Mouse (Mus musculus): ENCODE data around the gene Birc6. TPM values are rescaled to one million over a fixed set of nuclear protein-coding genes. Genes with fewer than 3 reads are reported as not detected.

The Birc6 gene
- total and polyA plus RNA-seq, 2 experiments: 33.2 to 107 TPM

DNA sequence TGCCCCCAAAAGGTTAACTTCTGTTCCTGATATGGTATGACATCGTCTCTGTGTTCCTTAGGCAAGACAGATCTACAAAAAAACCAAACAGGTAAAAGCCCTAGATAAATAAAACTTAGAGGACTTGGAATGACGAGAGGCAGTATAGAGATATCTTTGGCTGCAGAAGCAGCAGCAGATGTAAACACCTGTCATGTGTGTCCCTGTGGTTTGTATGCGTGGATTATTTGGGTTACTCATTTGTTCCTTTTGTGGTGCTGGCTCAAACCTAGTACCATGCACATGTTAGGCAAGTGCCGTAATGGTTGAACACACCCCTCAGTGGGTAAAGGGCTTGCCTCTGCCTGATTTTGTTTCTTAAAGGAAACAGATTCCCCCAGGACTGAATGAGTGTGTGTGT is 27.9 kb upstream of the Birc6 start:
- Histone ChIP-seq H3K4me3 (ENCODE audit: insufficient read depth, low read depth, low read length) (no peak overlapping the region), H3K4me1 (ENCODE audit: control insufficient read depth, insufficient read depth, low read length) (no peaks in the 10 kb centered on the region), H3K27me3 (ENCODE audit: control insufficient read depth, insufficient read depth, low read length) (no peaks in the 10 kb centered on the region), H3K9ac (ENCODE audit: low read depth, low read length) (no peak overlapping the region), H3K36me3 (ENCODE audit: control insufficient read depth, insufficient read depth, low read length) (peaks cover 44% of the 10 kb centered on the region), H3K79me2 (ENCODE audit: control insufficient read depth, insufficient read depth, low read length) (no peaks in the 10 kb centered on the region), H3K27ac (replicated peaks; ENCODE audit: insufficient read depth, low read depth, low read length) (no peak overlapping the region)
- 95% methylated on average over 4 of the region's 4 CpGs for WGBS
- DNase-seq (ENCODE audit: extremely low read depth, low read depth, low spot score): no peak
- TF ChIP-seq CTCF (IDR thresholded peaks at IDR 0.05; ENCODE audit: low read depth, low read length) (no peak), POLR2A (IDR thresholded peaks at IDR 0.05; ENCODE audit: extremely low read depth, insufficient read depth, low read length) (no peak)

DNA sequence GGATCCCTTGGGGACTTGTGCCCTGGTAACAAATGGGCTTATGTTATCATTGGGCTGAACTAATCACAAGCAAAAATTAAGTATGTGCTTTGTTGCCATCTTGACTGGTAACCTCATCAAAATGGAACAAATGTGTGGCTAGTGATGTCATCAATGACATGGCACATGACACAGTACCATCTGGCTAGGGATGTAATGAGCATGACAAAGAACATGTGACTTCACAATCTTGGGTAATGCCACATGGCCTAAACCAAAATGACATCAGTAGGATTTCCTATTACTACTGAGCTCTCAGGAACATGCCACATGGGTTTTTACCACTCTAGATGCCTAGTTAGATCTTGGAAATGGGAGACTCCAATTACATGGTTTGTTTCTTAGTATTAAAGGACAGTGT is 27.0 kb upstream of the Birc6 start:
- no peak overlapping the region for H3K27ac ChIP-seq (replicated peaks; ENCODE audit: insufficient read depth, low read depth, low read length)
- peaks cover 36% of the 10 kb centered on the region for H3K36me3 ChIP-seq (ENCODE audit: control insufficient read depth, insufficient read depth, low read length)
- H3K4me1 ChIP-seq (ENCODE audit: control insufficient read depth, insufficient read depth, low read length): no peaks in the 10 kb centered on the region
- DNase-seq (ENCODE audit: extremely low read depth, low read depth, low spot score): no peak
- no peak overlapping the region for H3K4me3 ChIP-seq (ENCODE audit: insufficient read depth, low read depth, low read length)
- H3K9ac ChIP-seq (ENCODE audit: low read depth, low read length): no peak overlapping the region
- TF ChIP-seq POLR2A (IDR thresholded peaks at IDR 0.05; ENCODE audit: extremely low read depth, insufficient read depth, low read length): no peak
- no peak for TF ChIP-seq CTCF (IDR thresholded peaks at IDR 0.05; ENCODE audit: low read depth, low read length)
- no peaks in the 10 kb centered on the region for H3K79me2 ChIP-seq (ENCODE audit: control insufficient read depth, insufficient read depth, low read length)
- no peaks in the 10 kb centered on the region for H3K27me3 ChIP-seq (ENCODE audit: control insufficient read depth, insufficient read depth, low read length)

DNA sequence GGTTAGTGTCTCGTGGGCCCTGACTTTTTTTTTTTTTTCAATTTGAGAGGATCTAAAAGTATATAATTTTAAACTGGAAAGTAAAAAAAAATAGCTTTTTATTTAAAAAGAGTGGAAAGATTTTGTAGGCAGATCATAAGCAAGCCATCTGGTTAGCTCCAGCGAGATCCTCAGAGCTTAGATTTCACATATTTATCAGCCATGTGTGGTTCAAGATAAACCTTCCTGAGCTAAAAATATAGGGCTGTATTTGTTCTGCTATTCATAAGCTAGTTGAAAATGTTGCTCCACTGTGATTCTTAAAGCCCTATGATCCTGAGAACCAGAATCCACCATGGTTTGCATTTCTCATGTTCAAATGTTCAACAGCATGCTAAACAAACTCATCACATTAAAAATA is 20.2 kb upstream of the Birc6 start:
- H3K27ac ChIP-seq (replicated peaks; ENCODE audit: insufficient read depth, low read depth, low read length): no peak overlapping the region
- no peak for TF ChIP-seq POLR2A (IDR thresholded peaks at IDR 0.05; ENCODE audit: extremely low read depth, insufficient read depth, low read length)
- no peak for TF ChIP-seq CTCF (IDR thresholded peaks at IDR 0.05; ENCODE audit: low read depth, low read length)
- WGBS: 83% methylated on average over 2 of the region's 2 CpGs
- H3K27me3 ChIP-seq (ENCODE audit: control insufficient read depth, insufficient read depth, low read length): no peaks in the 10 kb centered on the region
- no peaks in the 10 kb centered on the region for H3K36me3 ChIP-seq (ENCODE audit: control insufficient read depth, insufficient read depth, low read length)
- no peak for DNase-seq (ENCODE audit: extremely low read depth, low read depth, low spot score)
- no peak overlapping the region for H3K4me3 ChIP-seq (ENCODE audit: insufficient read depth, low read depth, low read length)
- no peak overlapping the region for H3K9ac ChIP-seq (ENCODE audit: low read depth, low read length)
- no peaks in the 10 kb centered on the region for H3K4me1 ChIP-seq (ENCODE audit: control insufficient read depth, insufficient read depth, low read length)
- no peaks in the 10 kb centered on the region for H3K79me2 ChIP-seq (ENCODE audit: control insufficient read depth, insufficient read depth, low read length)

DNA sequence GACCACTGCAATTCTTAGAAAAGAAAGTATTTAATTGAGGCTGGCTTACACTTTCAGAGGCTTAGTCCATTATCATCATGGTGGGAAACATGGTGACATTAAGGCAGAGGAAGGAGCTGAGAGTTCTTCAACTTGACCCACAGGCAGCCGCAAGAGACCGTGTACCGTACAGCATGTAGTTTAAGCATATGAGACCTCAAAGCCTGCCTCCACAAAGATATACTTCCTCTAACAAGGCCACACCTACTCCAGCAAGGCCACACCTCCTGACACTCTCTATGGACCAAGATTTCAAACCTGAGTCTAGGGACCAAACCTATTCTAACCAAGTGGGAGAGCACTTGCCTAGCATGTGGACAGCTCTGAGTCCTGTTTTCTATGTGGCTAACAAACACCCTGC is 19.5 kb upstream of the Birc6 start:
- Histone ChIP-seq H3K9ac (ENCODE audit: low read depth, low read length) (no peak overlapping the region), H3K79me2 (ENCODE audit: control insufficient read depth, insufficient read depth, low read length) (no peaks in the 10 kb centered on the region), H3K36me3 (ENCODE audit: control insufficient read depth, insufficient read depth, low read length) (no peaks in the 10 kb centered on the region), H3K27me3 (ENCODE audit: control insufficient read depth, insufficient read depth, low read length) (no peaks in the 10 kb centered on the region), H3K27ac (replicated peaks; ENCODE audit: insufficient read depth, low read depth, low read length) (no peak overlapping the region), H3K4me1 (ENCODE audit: control insufficient read depth, insufficient read depth, low read length) (no peaks in the 10 kb centered on the region), H3K4me3 (ENCODE audit: insufficient read depth, low read depth, low read length) (no peak overlapping the region)
- WGBS: 79% methylated on average over 3 of the region's 3 CpGs
- TF ChIP-seq POLR2A (IDR thresholded peaks at IDR 0.05; ENCODE audit: extremely low read depth, insufficient read depth, low read length): no peak
- no peak for DNase-seq (ENCODE audit: extremely low read depth, low read depth, low spot score)

DNA sequence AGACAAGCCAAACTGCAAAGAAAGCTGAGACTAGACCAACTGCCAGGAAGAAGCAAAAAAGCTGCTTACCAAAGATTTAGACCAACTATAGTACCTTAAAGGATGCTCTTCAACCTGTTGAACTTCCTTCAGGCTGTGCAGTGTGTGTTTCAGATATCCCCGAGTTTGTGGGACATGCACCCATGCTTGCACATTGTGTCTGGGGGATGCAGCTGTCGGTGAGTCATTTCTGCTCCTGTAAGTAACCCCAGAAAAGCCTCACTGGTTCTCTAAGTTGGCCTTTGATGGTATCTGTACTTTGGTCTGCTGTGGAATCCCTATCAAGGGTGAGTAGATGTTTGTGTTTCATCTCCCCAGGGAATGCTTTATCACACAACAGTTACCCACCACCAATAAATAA is 15.8 kb upstream of the Birc6 start:
- Histone ChIP-seq H3K27ac (replicated peaks; ENCODE audit: insufficient read depth, low read depth, low read length) (no peak overlapping the region), H3K9ac (ENCODE audit: low read depth, low read length) (no peak overlapping the region), H3K79me2 (ENCODE audit: control insufficient read depth, insufficient read depth, low read length) (no peaks in the 10 kb centered on the region), H3K4me1 (ENCODE audit: control insufficient read depth, insufficient read depth, low read length) (no peaks in the 10 kb centered on the region), H3K36me3 (ENCODE audit: control insufficient read depth, insufficient read depth, low read length) (no peaks in the 10 kb centered on the region), H3K4me3 (ENCODE audit: insufficient read depth, low read depth, low read length) (no peak overlapping the region), H3K27me3 (ENCODE audit: control insufficient read depth, insufficient read depth, low read length) (no peaks in the 10 kb centered on the region)
- 84% methylated on average over 2 of the region's 2 CpGs for WGBS
- no peak for DNase-seq (ENCODE audit: extremely low read depth, low read depth, low spot score)
- TF ChIP-seq CTCF (IDR thresholded peaks at IDR 0.05; ENCODE audit: low read depth, low read length): no peak
- TF ChIP-seq POLR2A (IDR thresholded peaks at IDR 0.05; ENCODE audit: extremely low read depth, insufficient read depth, low read length): no peak

DNA sequence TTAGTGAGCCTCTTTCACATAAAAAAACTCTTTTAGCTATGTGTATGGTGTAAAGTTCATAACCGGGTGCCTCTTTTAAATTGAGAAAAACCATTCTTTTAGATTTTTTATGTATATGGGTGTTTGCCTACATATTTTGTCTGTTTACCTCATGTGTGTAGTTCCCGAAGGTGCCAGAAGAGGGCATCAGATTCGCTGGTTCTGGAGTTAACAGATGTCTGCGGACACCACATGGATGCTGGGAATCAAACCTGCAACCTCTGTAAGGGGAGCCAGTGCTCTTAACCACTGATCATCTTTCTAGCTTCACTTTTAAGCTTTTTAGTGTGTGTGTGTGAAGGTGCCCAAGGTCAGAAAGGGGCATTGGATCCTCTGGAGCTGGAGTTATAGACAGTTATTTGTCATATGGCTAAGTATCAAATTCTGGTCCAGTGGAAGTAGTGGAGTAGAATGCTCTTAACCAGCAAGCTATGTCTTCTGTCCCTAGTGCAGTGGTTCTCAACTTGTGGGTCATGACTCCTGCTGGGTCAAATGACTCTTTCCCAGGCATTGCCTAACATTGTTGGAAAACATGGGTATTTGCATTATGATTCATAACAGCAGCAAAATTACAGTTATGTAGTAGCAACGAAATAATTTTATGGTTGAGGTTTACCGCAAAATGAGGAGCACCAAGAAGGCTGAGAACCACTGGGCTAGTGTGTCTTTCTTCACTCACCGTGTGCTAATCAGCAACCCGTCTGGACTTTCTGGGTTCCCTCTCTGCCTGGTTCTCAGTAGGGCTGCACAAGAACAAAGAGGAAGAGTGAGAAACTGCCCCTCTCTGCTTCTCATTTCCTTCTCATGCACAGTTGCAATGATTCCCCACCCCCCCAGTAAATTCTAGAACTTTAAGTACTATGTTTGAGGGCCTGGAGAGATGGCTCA is 5.0 kb upstream of the Birc6 start:
- Histone ChIP-seq H3K9ac (ENCODE audit: low read depth, low read length) (no peak overlapping the region), H3K27ac (replicated peaks; ENCODE audit: insufficient read depth, low read depth, low read length) (no peak overlapping the region), H3K36me3 (ENCODE audit: control insufficient read depth, insufficient read depth, low read length) (no peaks in the 10 kb centered on the region), H3K79me2 (ENCODE audit: control insufficient read depth, insufficient read depth, low read length) (no peaks in the 10 kb centered on the region), H3K4me1 (ENCODE audit: control insufficient read depth, insufficient read depth, low read length) (peaks cover 4% of the 10 kb centered on the region; the same call in 1 of the 2 replicates), H3K27me3 (ENCODE audit: control insufficient read depth, insufficient read depth, low read length) (no peaks in the 10 kb centered on the region), H3K4me3 (ENCODE audit: insufficient read depth, low read depth, low read length) (no peak overlapping the region)
- TF ChIP-seq POLR2A (IDR thresholded peaks at IDR 0.05; ENCODE audit: extremely low read depth, insufficient read depth, low read length): no peak
- WGBS: 86% methylated on average over 8 of the region's 8 CpGs
- no peak for DNase-seq (ENCODE audit: extremely low read depth, low read depth, low spot score)
